Mouse (Mus musculus): Measurements from ENCODE around the gene Gnaq. TPM values are rescaled to one million over a fixed set of nuclear protein-coding genes. Genes with fewer than 3 reads are reported as not detected.

Gene Gnaq
- total RNA-seq, 1 experiment from 2014 or later = 57.7 TPM

Small RNA genes lying within 50 kb of the gene (microRNA-seq; reads per million reads assigned to microRNA genes)
- 0 reads per million in 2 experiments for gene Mir496b

Other genes starting within 250 kb of the Gnaq start
- 129 and 165 TPM in 2 replicates for gene Psat1, start 185.5 kb upstream of the Gnaq start, total RNA-seq (2021)
- gene Cep78, start 147.8 kb upstream of the Gnaq start, total RNA-seq (2021) = 11.1 and 11.9 TPM in 2 replicates